Mouse (Mus musculus): ENCODE data around the gene Olfr615.
"Not testable (repeated sequence)": the region's sequence is repeated elsewhere in the genome, so short reads cannot be mapped to it uniquely, and the experiment has no call there.

DNA sequence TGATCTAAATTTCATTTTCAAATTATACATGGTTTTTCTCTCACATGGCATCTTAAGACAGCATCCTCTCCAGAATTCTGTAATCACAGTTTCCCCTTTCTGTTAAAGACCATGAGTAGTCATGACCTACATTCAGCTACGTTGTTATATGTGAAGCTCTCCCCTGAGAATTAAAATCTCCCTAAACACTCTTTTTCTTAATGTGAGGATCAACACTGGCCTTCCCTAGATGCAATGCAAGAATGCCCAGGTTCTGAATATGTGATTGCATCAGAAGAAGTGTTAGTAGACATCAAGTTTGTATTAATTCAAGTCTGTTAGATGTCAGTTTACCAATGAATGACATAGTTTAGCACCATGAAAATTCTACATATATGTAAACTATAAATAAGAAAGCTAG is 35.1 kb upstream of the Olfr615 start, which contains the start of gene Olfr611:
- not testable (repeated sequence) for TF ChIP-seq EP300, CTCF (IDR thresholded peaks at IDR 0.05; ENCODE audit: low read depth)
